Mouse (Mus musculus) 3T3-L1 (cell line): Measurements from ENCODE around the gene Kcnj5.
A peak's percentile ranks its signal among the peaks of the same experiment; 100 is the strongest.

ENCODE experiments used
- DNase-seq: peaks from one replicate; pipeline ENCODE4 v3.0.0-alpha.2; 2015; ENCODE audit warnings: low read depth, low spot score

Kcnj5 gene

DNA sequence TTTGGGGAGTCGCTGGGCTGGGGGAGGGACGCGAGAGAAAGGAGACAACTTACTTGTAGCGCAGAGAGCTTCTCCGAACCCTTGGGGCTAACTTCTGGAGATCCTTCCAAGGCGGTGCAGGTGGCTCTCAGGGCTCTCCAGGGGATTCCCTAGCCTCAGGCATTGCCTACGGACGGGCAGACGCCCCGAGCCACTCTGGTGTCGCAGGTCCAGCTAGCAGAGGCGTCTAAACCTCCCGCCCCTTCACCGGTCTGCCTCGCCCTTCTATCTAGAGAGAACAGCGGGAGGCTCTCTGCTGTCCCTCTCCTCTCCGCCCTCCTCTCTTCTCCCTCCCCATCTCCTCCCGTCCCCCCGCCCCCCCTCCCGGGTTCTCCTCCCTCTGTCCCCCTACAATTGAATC lies at the start of gene Kcnj5:
TSS of gene Kcnj5 (minus strand) at position 300 of the 400 bp plus-strand sequence.
- no peak for DNase-seq

DNA sequence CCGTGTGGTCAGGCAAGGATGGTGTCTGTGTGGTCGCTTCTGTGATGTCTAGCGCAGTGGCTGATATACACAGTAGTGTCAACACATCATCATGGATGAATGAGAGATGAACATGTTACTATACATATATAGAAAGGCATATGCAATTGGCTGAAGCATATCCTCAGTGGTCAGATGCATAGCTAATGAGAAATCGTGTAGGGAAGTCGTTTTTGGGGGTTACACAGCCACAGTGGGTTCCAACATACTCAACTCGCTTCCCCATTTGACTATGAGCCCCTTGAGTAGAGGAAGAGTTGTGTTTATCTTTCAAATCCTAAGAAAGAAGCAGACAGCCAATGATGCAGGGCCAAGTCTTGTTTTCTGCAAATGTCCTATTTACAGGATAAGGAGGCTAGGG lies 48.6 kb upstream of the Kcnj5 start:
- no peak for DNase-seq

DNA sequence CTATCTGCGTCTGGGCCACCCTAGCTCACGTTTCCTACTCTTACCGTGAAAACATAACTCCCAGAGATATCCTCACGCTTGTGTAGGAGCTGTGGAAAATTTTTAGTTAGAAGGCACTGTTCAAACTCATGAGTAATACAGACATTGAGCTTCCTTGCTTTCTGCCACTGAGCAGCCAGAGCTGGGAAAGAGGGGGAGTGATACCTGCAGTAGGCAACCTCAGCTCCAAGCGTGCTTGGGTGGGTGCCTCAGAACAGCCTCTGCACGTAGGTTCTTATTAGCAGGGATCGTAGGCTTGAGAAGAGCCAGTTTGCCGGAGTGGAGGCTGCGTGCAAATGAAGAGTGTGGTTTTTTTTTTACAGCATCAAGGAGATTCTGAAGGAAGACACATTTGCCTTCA lies 47.6 kb upstream of the Kcnj5 start:
- DNase-seq = no peak

DNA sequence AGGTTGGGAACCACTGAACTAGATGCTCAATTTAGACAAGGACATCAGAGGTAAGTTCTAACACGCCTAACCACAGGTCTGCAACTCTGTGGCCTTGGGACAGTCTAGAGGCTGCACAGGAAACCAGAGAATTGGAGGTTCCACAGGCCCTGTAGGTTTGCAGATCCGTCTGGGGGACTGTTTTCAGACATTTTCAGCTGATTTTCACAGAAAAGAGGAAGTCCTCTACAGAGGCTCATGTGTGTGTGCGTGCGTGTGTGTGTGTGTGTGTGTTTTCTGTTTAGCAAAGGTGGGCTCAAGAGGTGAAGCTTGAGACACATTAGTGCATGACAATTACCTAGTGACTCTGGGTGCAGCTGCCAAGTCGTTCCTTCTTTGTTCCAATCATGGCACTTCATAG lies 46.9 kb upstream of the Kcnj5 start:
- DNase-seq = no peak

DNA sequence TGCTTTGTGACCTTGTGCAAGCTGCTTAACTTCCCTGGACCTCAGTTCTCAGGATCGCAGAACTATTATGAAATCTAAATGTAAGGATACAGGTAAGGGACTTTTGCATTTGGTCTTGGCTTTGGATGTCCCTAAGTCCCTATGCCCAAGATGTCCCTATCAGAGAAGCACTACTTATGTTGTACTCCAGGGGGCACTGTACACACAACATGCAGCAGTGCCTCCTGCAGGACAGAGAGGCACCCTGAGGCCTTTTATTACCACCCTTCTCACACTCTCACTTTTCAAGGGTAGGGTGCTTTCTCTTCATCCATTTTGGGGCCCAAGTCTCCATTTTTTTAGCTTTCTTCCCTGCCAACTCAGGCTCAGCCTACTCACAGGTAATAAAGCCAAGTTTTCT lies 44.0 kb upstream of the Kcnj5 start:
- peak; percentile 27 for DNase-seq

DNA sequence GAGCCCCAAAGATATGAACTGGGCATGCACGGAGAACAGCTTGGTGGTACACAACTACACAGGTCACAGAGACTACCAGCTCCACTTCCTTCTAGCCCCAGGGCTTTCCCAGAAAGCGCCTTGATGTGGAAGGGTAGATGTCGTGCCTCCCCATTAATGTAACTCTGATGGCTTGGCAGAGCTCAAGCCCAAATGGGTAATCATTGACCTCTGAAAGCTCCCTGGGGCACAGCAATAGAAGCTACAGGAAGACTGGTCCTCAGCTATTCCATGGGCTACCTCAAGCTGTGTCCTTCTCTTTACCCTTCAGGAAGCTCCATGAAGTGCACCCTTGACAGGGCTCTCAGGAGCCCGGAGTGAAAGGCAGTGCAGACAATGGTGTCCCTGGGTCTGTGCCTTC lies 40.8 kb upstream of the Kcnj5 start:
- DNase-seq = no peak

DNA sequence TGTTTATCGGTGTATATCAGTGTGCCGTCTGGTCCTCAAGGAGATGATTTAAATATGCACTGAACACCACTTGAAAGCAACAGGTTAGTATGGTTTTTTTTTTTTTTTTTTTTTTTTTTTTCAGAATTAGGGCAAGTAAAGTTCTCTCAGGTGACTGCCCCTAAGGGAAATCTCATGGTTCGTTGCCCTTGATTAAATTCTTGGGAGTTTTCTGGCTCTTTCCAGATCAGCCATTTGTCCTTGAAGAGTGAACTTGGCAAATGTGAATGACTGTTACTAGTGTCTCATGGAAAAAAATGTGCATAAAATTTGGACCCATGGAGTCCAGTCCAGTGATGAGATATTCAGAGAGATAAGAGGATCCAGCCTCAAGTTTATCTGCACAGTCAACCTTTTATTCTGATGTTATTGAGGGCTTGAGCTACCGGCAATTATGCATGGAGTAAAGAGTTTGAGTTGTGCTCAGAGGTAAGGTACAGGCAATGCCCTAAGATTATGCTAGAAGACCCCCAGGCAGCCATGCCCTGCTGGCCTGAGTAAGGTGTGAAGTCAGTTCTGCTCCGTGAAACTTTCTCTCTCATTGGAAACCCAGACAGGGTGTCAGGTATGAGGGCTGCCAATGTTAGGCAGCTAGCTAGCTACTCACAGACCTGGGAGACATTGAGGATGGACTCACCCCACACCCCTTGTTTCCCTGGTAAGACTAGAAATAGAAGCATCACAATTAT lies 32.9 kb upstream of the Kcnj5 start:
- no peak for DNase-seq

DNA sequence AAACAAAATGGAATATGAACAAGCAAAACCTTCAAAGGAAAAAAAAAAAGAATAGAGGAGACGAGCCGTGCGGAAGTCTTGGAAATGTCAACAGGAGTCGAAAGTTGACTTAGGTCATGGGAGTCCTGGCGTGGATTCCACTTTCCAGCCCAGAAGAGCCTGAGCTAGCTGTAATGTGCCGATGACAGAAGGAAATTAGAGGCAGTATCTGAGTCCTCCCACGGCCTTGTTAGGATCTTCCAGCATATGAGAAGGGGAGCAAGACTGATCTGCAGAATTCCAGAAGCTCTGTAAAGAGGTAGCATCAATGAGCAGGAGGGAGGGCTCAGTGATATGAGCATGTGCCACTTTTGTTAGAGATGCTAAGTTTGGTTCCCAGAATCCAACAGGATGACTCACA lies 31.9 kb upstream of the Kcnj5 start:
- DNase-seq = no peak

DNA sequence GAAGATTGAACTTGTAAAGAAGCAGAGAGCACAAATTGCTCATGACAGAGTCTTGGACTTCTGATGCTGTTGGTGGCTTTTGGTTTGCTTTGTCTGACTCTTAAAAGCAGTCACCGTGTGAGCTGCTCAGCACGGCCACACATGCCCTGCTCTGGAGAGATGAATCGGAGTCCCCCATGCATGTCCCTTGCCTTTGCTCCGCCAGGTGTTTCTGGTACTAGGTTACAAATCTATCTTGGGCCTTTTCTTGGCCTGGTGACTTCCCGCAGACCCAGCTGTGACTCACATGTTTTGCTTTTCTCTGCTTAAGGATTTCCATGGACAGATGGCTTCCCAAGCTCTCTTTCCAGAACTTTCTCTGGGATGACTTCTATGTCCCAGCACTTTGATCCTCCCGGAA lies 29.5 kb upstream of the Kcnj5 start:
- no peak for DNase-seq

DNA sequence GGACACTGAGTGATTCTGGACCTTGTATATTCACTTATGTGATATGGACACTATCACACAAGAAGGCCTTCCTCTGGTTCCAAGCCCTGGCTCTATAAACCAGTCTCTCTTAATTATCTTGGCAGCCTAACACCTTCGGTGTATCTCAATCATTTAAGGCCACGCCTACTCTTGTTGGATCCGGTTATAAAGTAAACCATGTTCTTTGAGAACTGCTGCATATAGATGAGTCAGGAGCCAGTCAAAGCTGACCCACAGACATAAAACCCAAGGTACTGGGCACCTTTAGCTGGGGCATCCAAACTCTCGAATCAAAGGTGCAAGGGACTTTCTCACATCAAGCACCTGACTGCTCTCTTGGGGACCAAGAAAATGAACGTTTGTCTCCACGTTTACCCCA lies 28.1 kb upstream of the Kcnj5 start, which contains the start of gene Kcnj1:
TSS of gene Kcnj1 (plus strand) at position 292 of the 400 bp plus-strand sequence.
- no peak for DNase-seq

DNA sequence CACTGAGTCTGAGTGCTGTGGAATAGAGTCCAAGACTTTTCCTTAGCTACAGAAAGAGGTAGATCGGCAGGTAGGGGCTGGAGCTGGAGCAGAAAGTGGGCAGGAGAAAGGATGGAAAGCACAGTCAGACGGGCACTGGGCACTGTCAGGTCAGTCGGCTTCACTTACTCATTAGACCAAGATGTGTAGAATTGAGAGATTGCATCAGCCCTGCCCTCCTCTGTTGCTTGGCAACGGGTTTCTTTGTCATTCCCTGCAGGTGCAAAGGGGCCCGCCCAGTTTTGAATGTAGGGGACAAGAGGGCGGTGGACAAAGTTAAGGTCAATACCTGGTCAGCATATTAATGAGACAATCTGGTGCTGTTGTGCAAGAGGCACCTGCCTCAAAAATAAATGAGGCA lies 25.2 kb upstream of the Kcnj5 start:
- DNase-seq = no peak

DNA sequence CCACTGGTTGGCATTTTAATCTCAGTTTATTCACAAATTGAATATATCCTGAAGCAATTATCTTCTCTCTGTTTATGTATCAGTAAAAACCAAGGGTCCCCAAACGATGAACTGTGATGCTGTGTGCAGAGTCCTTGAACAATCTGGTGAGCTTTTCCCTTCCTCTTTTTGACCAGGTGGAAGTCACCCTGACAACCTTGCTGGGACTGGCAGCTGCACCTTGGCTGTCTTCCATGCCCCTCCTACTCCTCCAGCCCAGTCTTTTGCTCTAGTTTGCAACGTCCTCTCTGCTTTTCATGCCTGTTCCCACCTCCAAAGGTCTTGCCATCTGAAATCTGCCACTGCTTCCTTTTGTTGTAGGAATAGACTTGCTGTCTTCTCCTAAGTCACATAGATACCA lies 24.7 kb upstream of the Kcnj5 start:
- DNase-seq = no peak

DNA sequence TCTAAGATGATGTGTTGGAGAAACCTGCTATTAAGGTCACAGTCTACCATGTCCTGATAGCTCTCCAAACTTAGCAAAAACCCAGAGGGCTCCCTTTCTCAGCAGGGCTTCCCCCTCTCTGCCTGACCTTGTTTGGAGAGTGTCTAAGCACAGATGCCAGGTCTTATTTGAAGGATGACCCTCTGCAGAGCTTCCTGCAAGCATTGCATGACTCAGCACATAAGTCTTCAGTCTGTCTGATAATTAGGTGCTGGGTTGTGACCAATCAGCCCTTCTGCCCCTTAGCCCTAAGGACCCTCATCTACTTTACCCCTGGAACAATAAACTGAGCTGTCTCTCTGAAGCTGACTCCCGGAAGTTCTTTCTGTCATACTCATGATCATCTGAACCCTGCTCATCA lies 16.6 kb upstream of the Kcnj5 start:
- no peak for DNase-seq

DNA sequence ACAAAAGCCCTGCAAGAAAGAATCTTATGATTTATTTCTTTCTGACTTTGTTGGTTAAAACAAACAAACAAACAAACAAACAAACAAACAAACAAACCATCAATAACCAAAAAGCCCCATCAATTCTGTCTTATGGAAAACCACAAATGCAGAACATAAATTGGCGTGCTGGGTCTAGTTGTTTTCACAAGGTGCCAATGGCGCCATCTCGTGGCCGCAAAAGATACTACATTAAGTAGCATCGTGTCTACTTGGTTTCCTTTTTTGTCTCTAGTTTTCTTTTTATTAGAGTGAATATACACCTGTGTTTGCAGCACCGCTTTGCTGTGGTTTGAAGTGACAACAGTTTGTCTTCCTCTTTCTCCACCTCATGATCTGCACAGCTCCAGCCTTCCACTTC lies 6.2 kb upstream of the Kcnj5 start:
- peak; percentile 67 for DNase-seq

DNA sequence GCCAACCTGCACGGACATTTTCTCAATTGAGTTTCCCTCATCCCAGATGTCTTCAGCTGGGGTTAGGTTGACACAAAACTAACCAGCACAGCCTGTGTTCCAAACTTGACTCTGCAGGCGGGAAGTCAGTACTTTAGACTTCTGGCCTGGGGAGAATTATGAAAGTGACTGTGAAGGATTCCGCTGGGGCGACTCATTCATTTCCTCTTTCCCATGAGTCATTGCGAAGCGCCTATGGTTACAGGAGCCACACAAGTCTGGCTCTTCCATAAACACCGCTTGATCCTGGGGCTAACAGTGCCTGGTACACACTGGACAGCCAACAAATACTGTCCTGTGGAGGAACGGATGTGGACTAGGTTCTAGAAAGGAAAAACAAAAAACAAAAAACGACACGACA lies 5.2 kb upstream of the Kcnj5 start:
- DNase-seq = peak; percentile 59

DNA sequence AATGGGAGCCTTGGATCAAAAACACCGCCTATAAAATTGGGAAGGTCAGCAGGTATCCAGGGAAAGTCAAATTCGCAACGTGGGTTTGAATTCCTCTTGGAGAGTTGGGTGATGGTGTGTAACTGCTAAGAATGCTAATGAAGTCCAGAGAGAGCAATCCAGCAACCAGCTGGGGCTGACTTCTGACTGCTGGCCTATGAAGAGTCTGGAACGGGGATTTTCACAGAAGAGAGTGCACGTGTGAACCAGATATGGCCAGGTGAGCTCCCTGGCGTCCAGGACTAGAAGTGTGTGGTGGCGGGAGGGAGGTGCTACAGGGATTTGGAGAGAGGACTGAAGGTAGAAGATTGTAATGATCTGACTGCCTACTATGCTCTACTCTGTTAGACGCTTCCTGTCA lies 3.9 kb upstream of the Kcnj5 start:
- no peak for DNase-seq

DNA sequence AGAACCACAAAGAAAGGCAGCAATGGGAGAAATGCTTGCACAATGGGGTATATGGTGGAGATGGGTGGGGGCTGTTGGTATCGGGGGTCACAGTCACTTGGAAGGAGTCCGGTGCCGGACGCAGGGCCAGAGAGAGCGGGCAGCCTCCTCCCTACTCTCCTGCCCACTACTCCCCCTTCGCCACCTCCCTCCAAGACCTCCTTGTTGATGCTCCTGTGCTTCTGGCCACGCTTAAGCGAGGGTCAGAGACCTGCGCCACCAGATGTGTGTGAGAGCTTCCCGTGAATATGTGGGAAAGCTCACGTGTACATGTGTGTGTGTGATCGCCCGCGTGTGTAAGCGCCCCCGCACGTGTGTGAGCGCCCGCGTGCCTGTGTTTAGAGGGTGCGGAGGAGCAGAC lies 339 bp upstream of the Kcnj5 start:
- no peak for DNase-seq

DNA sequence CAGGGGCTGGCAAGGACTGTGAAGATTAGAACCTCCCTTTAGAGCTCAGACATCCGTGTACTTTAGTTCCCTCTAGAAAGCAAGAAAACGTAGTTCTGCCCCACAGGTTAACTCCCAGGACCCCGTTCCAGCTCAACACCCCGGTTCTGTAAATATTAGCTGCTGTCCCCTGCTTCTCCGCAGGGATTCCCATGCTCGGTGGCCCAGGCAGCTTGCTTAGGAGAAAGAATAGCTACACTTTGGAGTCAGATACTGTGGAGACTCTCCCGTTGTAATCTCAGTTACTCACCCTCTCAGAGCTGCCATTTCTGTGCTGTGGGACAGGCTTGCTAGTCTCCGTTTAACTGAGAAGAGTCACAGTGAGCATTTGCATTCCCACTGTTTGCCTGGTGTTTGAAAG lies 1.2 kb downstream of the Kcnj5 start:
- no peak for DNase-seq

DNA sequence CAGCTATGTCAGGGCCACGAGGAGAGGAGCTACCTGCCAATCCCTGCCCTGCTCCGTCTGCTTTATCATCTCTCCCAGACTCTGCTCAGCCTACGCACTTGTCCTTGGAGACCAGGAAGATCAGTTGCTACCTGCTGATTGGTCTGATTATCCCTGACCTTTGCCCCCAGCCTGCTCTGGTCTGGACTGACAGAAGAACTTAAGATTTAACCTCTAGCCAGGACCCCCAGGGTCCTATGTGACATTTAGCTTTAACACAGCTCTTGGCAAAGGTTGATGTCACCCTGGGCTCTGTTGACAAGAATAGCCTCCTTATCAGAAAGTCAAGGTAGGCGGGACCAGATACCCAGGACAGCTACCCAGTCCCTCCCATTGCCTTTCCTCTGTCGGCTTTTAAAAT lies 3.3 kb downstream of the Kcnj5 start:
- DNase-seq = no peak

DNA sequence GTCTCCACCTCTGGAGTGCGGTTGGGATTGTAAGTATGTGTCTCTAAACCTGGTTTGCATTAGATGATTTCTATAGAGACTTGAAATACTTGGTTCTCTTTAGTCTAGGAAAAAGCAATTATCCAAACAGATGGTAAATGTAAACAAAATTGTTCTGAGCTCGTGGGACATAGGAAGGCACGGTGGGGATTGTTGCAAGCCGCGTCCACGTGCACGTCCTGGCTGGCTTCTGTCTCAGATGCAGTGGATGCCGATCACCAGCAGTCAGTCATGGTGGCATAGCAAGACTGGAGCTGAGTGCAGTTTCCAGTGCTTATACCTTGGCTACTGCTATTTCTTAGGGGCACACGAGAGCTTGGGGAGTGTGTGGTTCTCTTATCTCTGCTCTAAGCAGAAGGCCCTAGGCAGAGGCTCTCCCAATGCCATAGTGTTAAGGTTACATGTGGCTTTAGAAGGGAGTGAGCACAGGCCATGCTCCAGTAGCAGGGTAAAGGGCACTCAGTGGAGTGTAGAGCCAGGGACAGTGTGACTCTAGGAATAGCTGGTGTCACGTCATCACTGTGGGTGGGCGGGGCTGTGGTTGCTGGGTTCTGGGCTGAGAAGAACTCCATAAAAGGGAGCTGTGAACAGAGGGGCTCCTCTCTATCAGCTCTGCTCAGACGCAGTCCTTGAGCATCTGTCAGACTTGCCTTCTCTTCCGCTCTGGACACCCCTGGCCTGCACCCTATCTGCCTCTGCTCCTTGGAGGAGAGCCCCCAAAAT lies 8.6 kb downstream of the Kcnj5 start:
- no peak for DNase-seq

DNA sequence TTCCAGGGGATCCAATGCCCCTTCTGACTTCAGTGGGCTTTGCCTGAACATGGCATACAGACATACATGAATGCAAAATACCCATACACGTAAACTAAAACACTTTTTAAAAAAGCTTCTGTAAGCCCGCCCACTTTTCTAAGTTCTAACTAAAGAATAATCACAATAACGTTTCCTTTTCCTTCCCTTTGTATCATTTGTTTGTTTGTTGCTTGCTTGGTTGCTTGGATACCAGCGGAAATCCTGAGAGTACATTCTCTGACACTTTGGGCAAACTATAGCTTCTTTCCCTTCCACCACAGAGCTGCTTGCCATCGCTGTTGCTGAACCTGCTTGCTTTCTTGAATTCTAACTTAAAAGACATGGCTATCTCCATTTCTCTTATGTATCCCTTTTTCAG lies 13.0 kb downstream of the Kcnj5 start:
- DNase-seq = no peak

DNA sequence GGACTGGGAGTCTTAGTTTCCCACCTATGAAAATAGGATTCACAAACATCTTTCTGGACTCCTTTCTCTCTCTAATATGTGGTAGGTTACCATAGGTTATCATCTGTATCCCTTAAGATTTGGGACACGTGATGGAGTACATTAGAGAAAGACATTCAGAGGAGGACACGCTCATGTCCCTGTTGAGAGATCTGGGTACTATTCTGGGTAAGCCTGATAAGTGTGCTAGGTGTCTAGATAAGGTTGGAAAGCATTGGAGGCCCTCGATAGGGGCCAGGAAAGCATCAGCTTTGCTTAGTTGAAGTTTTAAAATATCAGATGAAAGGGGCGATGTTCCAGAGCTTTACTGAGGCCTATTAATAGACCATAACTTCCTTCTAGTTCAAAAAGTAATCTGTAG lies 15.4 kb downstream of the Kcnj5 start:
- no peak for DNase-seq

DNA sequence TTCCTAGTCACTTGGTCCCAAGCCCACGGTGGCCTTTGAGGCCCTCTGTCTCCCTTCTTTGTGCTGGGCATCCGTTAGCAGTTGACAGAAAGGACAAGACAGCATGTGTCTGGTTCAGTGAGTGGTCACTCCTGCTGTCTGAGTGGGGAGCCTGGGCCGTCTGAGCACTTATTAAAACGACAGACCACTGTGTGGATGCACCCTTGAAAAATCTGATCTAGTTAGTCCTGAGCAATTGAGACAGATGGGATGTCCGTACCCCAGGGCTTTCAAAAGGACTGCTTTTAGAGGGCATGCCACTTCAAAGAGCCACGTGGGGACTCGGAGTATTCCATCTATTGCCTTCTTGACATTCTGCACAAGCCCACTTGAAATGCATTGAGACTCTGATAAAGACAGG lies 20.5 kb downstream of the Kcnj5 start:
- DNase-seq = no peak
